Mouse (Mus musculus) ovary, postnatal 10 days (tissue): Measurements from ENCODE around the gene Top3b.
A peak's percentile ranks its signal among the peaks of the same experiment; 100 is the strongest.
"Not testable (repeated sequence)": the region's sequence is repeated elsewhere in the genome, so short reads cannot be mapped to it uniquely, and the experiment has no call there.

Source experiments
- DNase-seq: peaks from one replicate; pipeline ENCODE4 v3.0.0; 2022; ENCODE audit warnings: low spot score

Top3b gene

DNA sequence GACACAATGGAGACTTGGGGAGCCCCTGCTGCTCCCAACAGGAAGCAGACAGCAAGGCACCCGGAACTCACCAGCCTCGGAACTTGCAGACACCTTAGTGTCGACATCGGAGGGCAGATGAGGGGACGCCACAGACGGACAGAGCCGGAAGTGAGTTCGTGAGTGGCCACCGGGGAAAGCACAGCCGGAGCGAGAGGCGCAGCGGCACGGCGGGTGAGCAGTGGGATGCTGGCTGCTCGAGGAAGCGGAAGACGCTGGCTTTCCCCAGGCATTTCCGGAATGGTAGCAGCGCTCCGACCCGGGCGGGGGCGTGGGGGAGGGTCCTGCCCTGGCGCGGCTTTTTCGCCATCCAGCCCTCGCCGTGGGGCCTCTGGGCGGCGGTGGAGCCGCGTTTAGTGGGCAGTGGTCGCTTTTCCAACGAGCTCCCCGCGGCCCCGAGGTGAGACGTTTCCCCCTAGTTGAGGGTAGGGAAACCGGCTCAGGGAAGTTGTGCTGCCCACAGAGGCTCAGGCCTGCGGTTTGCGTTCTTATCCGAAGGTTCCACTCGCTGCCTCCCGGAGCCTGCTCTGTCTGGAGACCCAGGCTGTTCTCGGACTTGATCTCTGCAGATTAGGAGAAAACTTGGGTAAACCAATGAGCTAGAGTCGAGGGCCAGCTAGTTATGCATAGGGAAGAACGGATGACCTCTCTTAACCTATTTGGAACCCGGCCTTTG is at the start of gene Top3b, which contains the start of gene Vpreb1:
Gene Top3b (plus strand): TSS at position 120 of the 715 bp plus-strand sequence.
Gene Vpreb1 (minus strand): TSS at position 227 of the 715 bp plus-strand sequence.
- DNase-seq, result peak; percentile 64

DNA sequence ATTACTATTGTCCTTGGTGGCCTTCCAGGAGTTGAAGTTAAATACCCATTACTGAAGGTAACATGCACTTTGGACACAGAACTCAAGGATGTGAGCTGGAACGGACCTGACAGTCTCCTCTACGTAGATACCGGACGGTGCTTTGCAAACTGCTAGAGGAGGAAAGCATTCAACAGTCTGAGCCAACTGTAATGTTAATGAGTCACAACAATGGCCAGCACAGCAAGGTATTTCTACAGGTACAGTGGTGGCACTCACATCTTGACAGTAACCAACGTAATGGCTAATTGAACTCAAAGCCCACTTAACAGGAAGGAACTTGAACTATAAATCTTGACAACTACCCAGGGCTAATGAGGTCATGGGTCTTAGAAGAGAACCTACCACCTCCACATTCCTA is 45.1 kb upstream of the Top3b start:
- DNase-seq, result no peak

DNA sequence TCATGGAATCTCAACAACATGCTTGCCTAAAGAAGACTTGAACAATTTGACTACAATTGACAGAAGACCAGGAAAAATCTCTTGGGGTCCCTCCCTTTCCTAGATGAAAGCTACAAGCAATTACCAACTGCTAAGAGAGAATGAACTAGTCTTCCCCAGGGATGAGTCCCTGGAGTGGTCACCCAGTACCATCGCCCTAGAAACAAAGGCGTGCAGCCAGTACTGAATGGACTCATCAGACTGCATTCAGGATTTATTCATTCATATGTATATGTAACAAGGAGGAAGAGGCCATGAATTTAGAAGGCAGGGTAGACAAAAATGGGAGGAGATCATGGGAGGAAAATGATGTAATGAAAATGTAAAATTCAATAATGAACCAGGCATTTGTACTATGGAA is 44.3 kb upstream of the Top3b start:
- DNase-seq, result no peak

DNA sequence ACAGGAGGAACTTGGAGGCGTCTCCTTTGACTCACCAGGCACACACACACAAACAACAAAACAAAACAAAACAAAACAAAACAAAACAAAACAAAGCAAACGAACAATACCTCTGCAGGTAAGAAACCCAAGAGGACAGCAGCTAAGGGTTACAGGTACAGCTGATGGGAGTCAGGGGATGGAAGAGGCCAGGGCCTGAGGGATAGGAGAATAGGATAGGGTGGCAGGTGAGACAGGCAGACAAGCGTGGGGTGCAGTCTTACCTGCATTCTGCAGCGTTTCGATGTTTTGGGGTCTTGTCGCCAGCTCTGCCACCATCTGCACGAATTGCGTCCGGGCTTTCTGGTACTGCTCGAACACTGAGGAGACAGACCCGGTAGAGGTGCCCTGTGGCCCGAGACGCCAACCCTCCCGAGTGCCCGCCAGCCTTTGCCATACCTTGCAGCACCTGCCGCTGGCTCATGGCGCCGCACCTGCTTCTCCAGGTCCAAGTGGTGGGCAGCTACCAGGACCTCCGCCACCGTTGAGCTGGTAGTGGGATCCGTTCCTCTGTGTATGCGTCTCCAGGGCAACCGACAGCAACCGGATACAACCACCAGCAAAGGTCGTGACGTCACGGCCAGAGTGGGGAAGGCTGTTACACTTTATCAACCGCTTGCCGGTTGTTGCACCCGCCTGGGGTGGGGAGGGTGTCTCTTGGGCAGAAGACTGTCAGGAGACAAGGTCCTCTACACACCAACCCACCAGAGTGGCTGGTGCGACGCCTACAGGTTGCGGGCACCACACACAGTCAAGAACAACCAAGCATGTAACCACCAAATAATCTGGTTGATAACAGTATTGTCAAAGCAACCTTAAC is 41.5 kb upstream of the Top3b start, which contains the start of gene Spag6l:
Gene Spag6l (minus strand): TSS at position 700 of the 859 bp plus-strand sequence.
- no peak for DNase-seq

DNA sequence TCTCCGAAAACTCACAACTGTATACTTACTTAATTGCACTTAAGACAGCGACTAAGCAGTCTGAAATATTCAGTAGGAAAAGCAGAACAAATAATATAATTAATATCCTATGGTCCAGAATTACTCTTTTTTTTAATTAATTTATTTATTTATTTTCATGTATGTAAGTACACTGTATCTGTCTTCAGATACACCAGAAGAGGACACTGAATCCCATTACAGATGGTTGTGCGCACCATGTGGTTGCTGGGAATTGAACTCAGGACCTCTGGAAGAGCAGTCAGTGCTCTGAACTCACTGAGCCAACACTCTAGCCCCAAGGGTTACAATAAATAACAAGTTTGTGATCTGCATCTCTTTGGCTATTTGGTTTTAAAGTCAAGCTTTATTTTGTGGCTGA is 40.9 kb upstream of the Top3b start:
- no peak for DNase-seq

DNA sequence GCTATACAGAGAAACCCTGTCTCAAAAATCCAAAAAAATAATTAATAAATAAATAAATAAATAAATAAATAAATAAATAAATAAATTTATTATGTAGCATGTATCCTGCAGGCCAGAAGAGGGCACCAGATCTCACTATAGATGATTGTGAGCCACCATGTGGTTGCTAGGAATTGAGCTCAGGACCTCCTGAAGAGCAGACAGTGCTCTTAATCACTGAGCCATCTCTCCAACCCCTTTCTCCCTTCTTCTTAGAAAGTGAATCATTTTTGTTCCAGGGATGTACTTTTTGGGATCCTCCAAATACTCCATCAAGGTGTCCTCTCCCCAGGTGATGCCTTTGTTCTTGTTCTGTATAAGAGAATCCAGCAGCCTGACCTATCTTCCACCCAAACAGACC is 21.3 kb upstream of the Top3b start:
- no peak for DNase-seq

DNA sequence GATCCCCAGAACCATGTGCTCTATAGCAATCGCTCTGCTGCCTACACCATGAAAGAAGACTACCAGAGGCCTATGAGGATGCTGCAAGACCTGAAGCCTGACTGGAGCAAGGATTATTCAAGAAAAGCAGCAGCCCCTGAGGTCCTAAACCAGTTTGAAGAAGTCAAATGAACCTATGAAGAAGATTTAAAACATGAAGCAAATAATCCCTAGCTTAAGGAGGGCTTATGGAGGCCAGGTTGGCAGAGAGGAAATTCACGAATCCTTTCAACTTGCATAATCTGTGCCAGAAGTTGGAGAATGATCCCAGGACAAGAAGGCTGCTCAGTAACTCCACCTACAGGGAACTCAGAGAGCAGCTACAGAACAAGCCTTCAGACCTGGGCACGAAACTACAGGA is 18.1 kb upstream of the Top3b start:
- DNase-seq, result no peak

DNA sequence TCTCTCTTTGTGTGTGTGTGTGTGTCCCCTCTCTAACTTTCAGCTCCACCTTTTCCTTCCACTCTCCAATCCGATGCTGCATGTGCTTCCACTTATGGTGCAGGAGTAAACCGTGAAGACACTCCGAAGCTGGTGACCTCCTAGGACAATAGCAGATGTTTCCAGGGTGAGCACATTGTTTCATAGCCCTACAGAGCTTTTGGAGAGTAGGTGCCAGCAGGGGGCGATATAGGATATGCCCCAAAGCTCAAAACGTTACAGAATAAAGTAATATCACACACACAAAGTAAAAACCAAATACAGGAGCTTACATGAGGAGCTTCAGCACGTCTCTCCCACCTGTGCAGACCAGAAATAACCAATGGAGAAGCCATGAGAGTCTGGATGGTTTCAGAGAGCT is 15.7 kb upstream of the Top3b start:
- DNase-seq, result no peak

DNA sequence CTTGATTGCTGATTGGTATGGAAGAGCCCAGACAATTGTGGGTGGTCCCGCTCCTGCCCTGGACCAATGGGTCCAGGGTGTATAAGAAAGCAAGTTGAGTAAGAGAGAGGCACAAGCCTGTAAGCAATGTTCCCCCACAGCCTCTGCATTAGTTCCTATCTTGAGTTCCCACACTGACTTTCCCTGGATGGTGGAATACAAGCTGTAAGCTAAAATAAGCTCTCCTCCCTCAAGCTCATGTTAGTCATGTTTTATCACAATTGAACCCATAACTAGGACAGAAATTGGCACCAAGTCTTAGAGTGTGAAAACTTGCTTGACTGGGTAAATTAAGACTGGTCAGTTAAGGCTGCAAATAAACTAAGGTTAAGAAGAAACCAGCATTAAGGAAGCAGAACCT is 15.0 kb upstream of the Top3b start:
- no peak for DNase-seq

DNA sequence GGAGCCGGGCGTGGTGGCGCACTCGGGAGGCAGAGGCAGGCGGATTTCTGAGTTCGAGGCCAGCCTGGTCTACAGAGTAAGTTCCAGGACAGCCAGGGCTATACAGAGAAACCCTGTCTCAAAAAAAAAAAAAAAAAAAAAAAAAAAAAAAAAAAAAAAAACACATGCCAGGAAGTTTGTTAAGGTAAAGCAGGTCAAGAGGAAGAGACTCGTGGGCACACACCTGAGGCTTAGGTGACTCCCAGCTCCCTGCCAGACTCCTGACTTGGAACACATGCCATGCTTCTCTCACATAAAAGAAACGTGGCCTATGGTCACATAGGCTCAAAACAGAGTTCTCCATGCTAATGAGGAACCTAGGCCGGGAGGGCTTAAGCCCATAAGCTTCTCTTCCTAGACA is 14.5 kb upstream of the Top3b start:
- DNase-seq, result not testable (repeated sequence)

DNA sequence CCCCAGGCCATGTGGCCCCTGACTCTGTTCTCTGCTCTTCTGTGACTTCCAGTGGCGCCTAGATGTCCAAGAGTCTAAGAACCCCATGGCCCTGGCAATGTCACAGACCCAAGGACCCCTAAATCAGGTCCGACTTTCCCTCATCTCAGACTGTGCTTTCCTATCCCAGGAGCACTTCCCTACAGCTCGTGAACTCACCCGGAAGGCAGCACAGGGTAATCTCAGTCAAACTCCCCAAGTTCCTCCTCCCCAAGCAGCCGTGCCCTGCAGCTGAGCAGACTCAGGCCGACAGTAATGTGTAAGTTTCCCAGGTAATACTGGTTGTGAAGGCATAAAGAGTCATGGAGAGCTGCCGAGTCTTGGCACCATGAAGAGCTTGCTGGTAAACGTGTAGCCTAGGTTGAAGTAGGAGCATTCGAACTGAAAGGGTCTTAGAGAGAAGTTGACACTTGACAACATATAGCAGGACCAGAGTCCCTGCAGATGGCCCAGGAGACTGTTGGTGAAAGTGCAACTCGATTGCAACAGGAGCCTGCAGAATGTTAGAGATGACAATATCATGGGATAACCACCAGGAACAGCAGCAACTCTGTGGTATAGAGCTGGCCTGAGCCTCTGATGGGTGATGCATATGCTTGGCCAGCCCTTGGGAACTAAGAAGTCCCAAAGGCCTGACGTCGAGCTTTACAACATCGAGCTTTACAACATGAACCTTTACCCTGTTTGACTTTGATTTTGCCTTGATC is 13.6 kb upstream of the Top3b start:
- no peak for DNase-seq

DNA sequence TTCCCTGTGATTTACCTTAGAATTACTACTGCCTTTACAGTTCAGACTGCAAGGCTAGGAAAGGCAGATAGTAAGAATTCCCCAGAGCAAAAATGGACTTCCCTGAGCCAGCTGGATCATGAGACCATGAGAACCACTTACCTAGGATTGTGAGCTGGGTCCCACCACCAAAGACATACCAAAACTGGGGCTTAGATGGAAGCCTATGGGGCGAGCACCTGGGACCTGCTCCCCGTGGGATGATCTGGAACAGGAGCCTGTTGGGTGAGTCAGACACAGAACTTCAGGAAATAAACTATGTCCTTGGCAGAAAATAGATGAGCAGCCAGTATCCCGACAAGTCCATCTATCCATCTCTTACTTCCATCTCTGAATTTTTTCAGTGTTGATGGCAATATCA is 8.2 kb upstream of the Top3b start:
- DNase-seq, result no peak

DNA sequence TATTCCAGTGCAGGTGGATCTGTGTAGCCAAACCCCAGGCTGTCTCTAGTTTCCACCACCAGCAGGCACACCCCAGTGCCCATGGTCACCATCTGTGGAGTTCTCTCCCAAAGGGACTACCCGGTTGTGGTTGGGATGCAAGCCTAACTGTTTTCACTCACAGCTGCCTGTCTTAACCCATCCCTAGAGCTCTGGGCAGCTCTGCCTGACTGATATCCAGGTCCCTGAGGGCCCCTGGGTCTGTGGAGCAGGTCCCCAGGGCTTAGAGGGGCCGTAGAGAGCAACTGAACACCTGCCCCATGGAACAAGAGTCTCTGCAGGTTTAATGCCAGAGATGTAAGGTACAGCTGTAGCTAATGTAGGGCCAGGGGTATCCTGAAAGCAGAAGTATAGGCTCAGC is 6.6 kb upstream of the Top3b start, which contains the start of gene Igll1:
Gene Igll1 (minus strand): TSS at position 8 of the 400 bp plus-strand sequence.
- DNase-seq, result no peak

DNA sequence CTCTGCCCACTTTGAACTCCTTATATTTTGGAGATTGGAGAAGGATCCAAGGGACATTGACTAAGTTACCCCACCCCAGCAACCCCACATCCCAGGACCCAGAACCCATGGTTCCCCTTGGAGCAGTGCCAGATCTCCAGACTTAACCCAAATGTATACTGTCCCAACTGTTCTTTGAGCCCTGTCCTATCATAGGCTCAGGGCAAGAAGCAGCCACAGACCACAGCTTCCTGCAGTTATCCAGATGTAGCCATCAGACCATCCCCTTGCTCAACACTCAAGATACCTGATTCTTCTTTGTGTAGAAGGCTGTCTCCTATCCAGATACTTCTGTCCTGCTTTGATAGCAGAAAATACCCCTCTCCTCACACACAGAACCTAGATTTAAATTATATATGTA is 5.3 kb upstream of the Top3b start:
- no peak for DNase-seq

DNA sequence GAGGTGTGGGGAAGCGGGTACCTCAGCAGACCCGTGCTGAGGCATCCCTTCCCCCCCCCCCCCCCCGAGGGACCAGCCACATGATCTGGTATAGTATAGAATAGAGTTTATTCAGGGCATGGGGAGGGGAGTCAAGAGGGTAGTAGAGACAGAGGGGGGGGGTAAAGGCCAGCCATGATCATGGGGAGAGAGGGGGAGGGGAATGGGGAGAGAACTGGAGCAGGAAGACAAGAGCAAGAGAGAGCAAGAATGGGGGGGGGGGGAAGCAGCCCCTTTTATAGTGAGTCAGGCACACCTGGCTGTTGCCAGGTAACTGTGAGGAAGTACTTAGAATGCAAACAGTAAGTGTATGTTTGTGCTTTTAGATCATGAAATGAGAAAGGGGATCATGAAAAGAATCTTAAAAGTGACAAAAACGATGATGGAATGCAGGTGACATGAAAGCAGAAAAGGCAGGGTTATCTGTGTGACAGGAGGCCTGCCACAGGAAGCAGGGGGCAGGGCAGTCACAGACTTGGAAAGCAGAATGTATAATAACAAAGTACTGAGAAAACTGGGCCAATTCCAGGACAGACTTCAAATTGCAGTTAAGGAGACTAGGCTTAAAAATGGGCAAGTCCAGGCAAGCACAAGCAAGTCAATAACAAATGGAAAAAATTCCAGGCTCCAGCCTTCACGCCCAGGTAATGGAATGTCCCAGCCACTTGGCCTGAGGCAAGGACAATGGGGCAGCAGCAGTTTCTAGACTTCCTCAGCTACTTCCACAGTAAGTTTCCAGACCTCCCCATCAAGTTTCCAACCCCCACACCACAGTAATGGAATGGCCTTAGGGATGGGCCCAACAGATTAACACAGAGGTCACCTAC is 4.6 kb upstream of the Top3b start:
- no peak for DNase-seq

DNA sequence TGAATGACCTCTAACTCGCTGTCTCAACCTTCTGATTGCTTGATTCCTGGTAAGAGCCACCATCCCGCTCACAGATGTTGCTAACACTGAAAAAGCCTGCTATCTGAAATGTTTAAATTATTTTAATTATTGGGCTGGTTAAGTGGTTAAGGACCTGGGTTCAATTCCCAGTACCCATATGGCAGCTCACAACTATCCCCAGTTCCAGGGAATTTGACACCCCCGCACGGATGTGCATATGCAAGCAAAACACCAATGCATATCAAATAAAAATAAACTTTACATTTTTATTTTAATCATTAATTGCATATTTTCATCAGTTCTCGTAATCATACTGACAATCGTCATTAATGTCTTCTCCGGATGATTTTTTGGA is 307 bp upstream of the Top3b start:
- DNase-seq, result no peak

DNA sequence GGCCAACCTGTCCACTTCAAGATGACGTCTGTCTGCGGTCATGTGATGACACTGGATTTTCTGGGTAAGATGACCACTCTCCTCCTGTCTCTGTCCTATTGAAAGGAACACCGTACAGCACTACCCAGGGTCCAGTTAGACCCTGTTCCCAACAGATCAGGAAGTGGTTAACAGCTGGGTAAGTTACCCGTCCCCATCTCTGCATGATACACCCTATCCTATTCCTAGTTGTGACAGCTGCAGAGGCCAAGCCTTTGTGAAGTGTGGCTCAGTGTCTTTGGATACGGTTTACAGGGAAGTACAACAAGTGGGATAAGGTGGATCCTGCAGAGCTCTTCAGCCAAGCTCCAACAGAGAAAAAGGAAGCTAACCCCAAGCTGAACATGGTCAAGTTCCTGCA is 8.5 kb downstream of the Top3b start:
- no peak for DNase-seq

DNA sequence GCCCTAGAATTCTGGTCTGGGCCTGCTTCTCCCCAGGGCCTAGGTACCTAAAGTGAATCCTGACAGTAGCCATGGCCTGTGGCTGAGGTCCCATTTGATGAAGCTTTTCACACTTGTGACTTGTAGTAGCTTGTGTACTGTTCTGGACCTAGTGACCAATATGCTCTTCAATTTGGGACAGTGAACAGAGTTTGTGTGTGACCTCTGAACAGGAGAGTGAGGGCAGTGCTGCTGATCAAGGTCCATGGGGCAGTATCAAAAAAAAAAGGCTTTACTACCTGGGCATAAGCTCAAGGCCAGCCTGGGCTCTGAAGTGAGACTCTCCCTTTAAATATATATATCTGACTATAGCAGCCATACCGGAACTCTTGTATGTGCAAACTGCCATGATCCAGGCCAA is 17.8 kb downstream of the Top3b start:
- no peak for DNase-seq

DNA sequence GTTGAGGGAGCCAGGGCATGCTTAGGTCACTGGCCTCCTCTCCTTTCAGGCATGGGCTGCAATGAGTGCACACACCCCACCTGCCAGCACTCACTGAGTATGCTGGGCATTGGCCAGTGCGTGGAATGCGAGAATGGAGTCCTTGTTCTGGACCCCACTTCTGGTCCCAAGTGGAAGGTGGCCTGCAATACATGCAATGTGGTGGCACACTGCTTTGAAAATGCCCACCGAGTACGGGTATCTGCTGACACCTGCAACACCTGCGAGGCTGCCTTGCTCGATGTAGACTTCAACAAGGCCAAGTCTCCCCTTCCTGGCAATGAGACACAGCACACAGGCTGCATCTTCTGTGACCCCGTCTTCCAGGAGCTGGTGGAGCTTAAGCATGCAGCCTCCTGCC is 21.8 kb downstream of the Top3b start:
- DNase-seq, result no peak

DNA sequence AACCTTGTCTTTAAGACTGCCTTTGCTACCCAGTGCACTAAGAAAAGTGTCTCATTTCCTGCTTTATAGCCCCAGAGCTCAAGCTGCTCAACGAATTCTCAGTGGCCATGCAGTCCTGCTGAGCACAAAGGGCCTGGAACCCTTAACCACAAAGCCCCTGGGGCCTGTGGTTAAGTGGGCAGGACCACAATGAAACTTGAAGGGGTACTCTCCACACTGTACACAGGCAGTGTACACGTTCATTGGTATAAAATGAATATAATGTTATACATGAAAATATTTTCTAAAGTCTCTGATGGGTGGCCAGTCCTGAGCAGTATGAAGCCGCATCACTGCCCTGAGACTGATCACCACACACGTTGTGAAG is 25.5 kb downstream of the Top3b start:
- no peak for DNase-seq

DNA sequence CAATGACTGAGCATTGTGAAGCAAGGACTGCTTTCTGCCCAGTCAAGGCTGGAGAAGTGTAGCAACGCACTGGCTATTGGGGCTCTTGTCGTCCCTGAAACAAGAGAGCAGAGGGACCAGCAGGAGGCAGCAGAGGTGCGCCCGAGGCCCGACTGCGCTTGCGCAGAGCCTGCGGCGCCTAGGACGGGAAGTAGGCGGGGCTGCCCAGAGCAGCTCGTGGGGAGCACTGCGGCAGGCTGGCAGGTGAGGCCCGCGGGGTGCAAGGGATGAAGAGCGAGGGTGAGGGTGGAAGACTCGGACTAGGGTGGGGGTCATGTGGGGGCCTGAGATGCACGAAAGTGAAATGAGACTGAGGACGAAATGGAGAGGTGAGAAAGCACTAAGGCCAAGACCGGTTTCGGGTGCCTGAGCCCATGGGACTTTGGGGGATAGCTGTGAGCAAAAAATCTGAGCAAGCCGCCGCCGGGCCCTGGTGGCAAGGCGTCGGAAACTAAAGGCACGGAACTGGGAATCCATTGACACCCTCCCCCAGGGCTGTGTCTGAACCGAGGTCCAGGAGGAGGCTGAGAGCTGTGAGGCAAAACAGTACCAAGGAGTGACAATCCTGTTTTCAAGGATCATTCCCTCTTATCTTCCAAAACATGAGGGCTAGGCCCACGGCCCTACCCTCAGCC is 26.0 kb downstream of the Top3b start, which contains the start of gene Ppm1f:
Gene Ppm1f (plus strand): TSS at position 88 of the 674 bp plus-strand sequence.
- DNase-seq, result peak; percentile 97
